Mouse (Mus musculus) stomach, embryonic 15.5 days (tissue): ENCODE results near the gene Abcc9. TPM values are rescaled to one million over a fixed set of nuclear protein-coding genes. Genes with fewer than 3 reads are reported as not detected.

Experiments
- ATAC-seq: fragments of 200-750 bp; cut with Nextera tagmentation; 2 replicates; pipeline ENCODE4 v1.8.0; 2017; ENCODE audit warnings: low read depth, moderate number of reproducible peaks, moderate TSS enrichment; ENCODE audit not compliant: insufficient read depth, low FRiP score
- H3K27ac ChIP-seq: fragments of 300-500 bp; sonication (generic); 2 replicates; pipeline ENCODE4 v1.5.1; 2015; ENCODE audit warnings: mild to moderate bottlenecking, inconsistent platforms
- H3K27me3 ChIP-seq: fragments of 300-500 bp; sonication (generic); replicated peaks from 2 replicates; pipeline ENCODE4 v1.6.1; 2015; ENCODE audit warnings: inconsistent platforms
- H3K36me3 ChIP-seq: fragments of 300-500 bp; sonication (generic); 2 replicates; pipeline ENCODE4 v1.6.1; 2015; ENCODE audit warnings: inconsistent platforms
- H3K4me1 ChIP-seq: fragments of 300-500 bp; sonication (generic); 2 replicates; pipeline ENCODE4 v1.6.1; 2015; ENCODE audit warnings: inconsistent platforms
- H3K4me2 ChIP-seq: fragments of 300-500 bp; sonication (generic); 2 replicates; pipeline ENCODE4 v1.6.1; 2015; ENCODE audit warnings: mild to moderate bottlenecking, inconsistent platforms
- H3K4me3 ChIP-seq: fragments of 300-500 bp; sonication (generic); replicated peaks from 2 replicates; pipeline ENCODE4 v1.5.1; 2015; ENCODE audit warnings: inconsistent platforms
- H3K9ac ChIP-seq: fragments of 300-500 bp; sonication (generic); 2 replicates; pipeline ENCODE4 v1.6.1; 2015; ENCODE audit warnings: inconsistent platforms
- H3K9me3 ChIP-seq: fragments of 300-500 bp; sonication (generic); 2 replicates; pipeline ENCODE4 v1.6.1; 2016; ENCODE audit warnings: inconsistent platforms
- WGBS: fragments of 180-500 bp; shearing (Covaris S2); methylation state at CpG from one replicate; pipeline ENCODE4 v1.1.7; 2015; 5-methylcytosine and 5-hydroxymethylcytosine counted together
- polyA plus RNA-seq: library from polyadenylated mRNA; unstranded; fragments of >200 nt; fragmentation: Nextera tagmentation; extraction: Ambion mirVana; gene quantifications from 2 replicates; pipeline ENCODE4 v1.2.1, GENCODE M21; 2015

The Abcc9 gene
- polyA plus RNA-seq, 1 experiment from 2014 or later: 12.5 TPM

DNA sequence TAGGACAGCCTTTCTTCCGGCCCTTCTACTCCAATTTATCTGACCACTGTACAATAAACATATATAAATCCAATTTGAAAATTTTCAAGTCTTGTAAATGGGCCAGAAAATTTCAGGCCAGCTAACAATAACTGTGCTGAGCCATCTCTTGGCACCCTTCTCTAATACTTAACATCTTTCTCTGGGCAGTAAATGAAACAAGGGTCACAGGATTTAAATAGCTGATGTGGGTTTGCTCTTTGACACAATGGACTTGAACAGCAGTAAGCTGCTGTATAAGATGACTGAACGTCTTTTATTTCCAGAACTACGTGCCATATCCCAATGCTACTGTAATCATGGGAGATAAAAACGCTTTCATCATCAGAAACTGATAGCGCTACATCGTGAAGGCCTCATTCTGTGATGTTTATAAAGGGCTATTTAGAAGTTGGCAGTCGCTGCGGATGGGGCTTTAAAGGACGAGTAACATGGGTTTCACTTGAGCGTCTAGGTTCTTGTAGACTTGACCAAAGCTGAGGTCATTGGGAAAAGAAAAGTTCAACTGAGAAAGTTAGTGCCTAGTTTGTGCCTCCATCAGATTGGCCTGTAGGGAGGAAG, 161.5 kb downstream of the Abcc9 start:
- no peak overlapping the region for H3K4me2 ChIP-seq
- H3K27me3 ChIP-seq: no peaks in the 10 kb centered on the region
- no peaks in the 10 kb centered on the region for H3K9me3 ChIP-seq
- 68% methylated on average over 10 of the region's 10 CpGs for WGBS
- no peaks in the 10 kb centered on the region for H3K36me3 ChIP-seq
- 0 out of 2 replicates have a peak, but pooled peaks cover 3% of the 10 kb centered on the region for H3K4me1 ChIP-seq
- no peak for ATAC-seq
- no peak overlapping the region for H3K4me3 ChIP-seq
- peak overlapping the region; percentile 28; the same call in 1 of the 2 replicates for H3K27ac ChIP-seq
- H3K9ac ChIP-seq: no peak overlapping the region

DNA sequence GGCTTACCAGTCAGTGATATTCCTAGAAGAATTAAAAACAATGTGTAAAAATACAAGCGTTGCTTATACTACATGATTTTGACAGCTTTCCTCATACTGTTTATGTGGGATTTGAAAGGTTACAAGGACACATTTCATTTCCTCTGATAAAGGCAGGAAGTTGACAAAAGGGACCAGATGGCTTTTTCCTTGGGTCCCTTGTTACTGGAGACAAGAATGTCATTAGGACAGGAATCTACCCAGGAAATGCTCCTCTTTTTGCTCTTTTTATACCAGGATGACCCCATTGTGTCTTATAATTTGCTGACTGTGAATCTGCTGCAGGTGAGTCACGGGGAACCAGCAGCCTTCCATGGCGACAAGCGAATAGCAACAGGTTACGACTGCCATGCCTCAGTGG, 162.0 kb downstream of the Abcc9 start:
- Histone ChIP-seq H3K4me2 (no peak overlapping the region), H3K9me3 (no peaks in the 10 kb centered on the region), H3K4me1 (0 out of 2 replicates have a peak, but pooled peaks cover 3% of the 10 kb centered on the region), H3K36me3 (no peaks in the 10 kb centered on the region), H3K9ac (no peak overlapping the region), H3K4me3 (no peak overlapping the region), H3K27ac (no peak overlapping the region), H3K27me3 (no peaks in the 10 kb centered on the region)
- whole genome bisulfite sequencing: 73% methylated on average over 5 of the region's 5 CpGs
- ATAC-seq: no peak

DNA sequence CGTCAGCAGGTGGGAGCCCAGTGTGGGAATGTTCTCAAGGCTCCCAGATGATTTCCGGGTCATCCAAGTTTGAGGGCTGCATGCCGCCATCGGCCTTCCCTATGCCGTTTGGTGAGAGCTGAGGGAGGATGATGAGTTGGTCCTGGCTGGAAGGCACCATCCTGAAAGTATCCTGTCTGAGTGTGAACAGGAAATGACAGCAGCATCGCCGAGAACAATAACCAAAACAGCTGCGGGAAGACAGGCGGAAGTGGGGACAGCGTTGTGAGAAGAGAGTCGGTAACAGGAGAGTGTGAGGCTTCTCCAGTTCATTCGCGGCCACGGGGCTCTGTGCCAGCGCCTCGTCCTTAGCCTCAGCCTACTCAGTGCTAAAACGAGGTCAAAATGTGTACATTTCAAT, 163.6 kb downstream of the Abcc9 start:
- H3K27ac ChIP-seq: peak overlapping the region; percentile 44; the same call in 1 of the 2 replicates
- no peak overlapping the region for H3K4me3 ChIP-seq
- H3K27me3 ChIP-seq: no peaks in the 10 kb centered on the region
- H3K36me3 ChIP-seq: no peaks in the 10 kb centered on the region
- WGBS: 59% methylated on average over 17 of the region's 17 CpGs
- H3K9ac ChIP-seq: no peak overlapping the region
- ATAC-seq: 0 out of 2 replicates have a peak, but pooled peaks have one; percentile 17
- H3K4me1 ChIP-seq: 0 out of 2 replicates have a peak, but pooled peaks cover 3% of the 10 kb centered on the region
- no peaks in the 10 kb centered on the region for H3K9me3 ChIP-seq
- H3K4me2 ChIP-seq: no peak overlapping the region

Other genes starting within 250 kb of the Abcc9 start
- 1.6 and 4.4 TPM in 2 replicates for gene Gys2, start 229.2 kb downstream of the Abcc9 start, polyA plus RNA-seq
- 138 and 149 TPM in 2 replicates for gene Ldhb, start 194.4 kb downstream of the Abcc9 start, polyA plus RNA-seq
- gene Kcnj8, start 130.7 kb downstream of the Abcc9 start, polyA plus RNA-seq: 54.2 and 70.5 TPM in 2 replicates
- gene Cmas, start 54.4 kb upstream of the Abcc9 start, polyA plus RNA-seq: 100 and 104 TPM in 2 replicates
- 0.54 and 2.4 TPM in 2 replicates for gene Sult6b2, start 102.2 kb upstream of the Abcc9 start, polyA plus RNA-seq